Mouse (Mus musculus): ENCODE data around the gene Hras. TPM values are rescaled to one million over a fixed set of nuclear protein-coding genes. Genes with fewer than 3 reads are reported as not detected.

Hras gene
- total RNA-seq, 2 experiments from 2014 or later, result 204 to 208 TPM

GRCm38 (mm10) chr7:141188733-141189132 lies 5.1 kb downstream of the Hras start:
- no peak for DNase-seq (ENCODE audit: low spot score in 2 of 2)

GRCm38 (mm10) chr7:141188194-141188593 lies 5.6 kb downstream of the Hras start:
- no peak for DNase-seq (ENCODE audit: low spot score in 2 of 2)

GRCm38 (mm10) chr7:141176173-141176572 lies 17.6 kb downstream of the Hras start:
- peak; percentile 77 to 92 for DNase-seq (ENCODE audit: low spot score in 2 of 2)

- no peak for DNase-seq (ENCODE audit: low spot score in 2 of 2)
Measured at GRCm38 (mm10) chr7:141175068-141175467, 18.7 kb downstream of the Hras start.

GRCm38 (mm10) chr7:141173323-141173850 lies 20.4 kb downstream of the Hras start:
- DNase-seq (ENCODE audit: low spot score in 2 of 2), result no peak

GRCm38 (mm10) chr7:141172116-141173006 lies 21.4 kb downstream of the Hras start, which contains the start of gene Rnh1:
Rnh1 (minus strand) TSS chr7:141172857.
- DNase-seq (ENCODE audit: low spot score in 2 of 2), result peak; percentile 94 to 95

- DNase-seq (ENCODE audit: low spot score in 2 of 2), result no peak
Measured at GRCm38 (mm10) chr7:141169866-141170265, 23.9 kb downstream of the Hras start.

- DNase-seq (ENCODE audit: low spot score in 2 of 2), result peak in 1 of 2 experiments; percentile 43
Measured at GRCm38 (mm10) chr7:141169300-141169699, 24.5 kb downstream of the Hras start.

GRCm38 (mm10) chr7:141168518-141168953 lies 25.3 kb downstream of the Hras start:
- peak in 1 of 2 experiments; percentile 31 for DNase-seq (ENCODE audit: low spot score in 2 of 2)

- no peak for DNase-seq (ENCODE audit: low spot score in 2 of 2)
Measured at GRCm38 (mm10) chr7:141167901-141168517, 25.8 kb downstream of the Hras start.

- DNase-seq (ENCODE audit: low spot score in 2 of 2), result no peak
Measured at GRCm38 (mm10) chr7:141164850-141165249, 29.0 kb downstream of the Hras start.

GRCm38 (mm10) chr7:141164397-141164796 lies 29.4 kb downstream of the Hras start:
- no peak for DNase-seq (ENCODE audit: low spot score in 2 of 2)

- no peak for DNase-seq (ENCODE audit: low spot score in 2 of 2)
Measured at GRCm38 (mm10) chr7:141155362-141155761, 38.4 kb downstream of the Hras start.

GRCm38 (mm10) chr7:141148639-141149038 lies 45.2 kb downstream of the Hras start:
- no peak for DNase-seq (ENCODE audit: low spot score in 2 of 2)

GRCm38 (mm10) chr7:141147044-141147443 lies 46.8 kb downstream of the Hras start:
- no peak for DNase-seq (ENCODE audit: low spot score in 2 of 2)

GRCm38 (mm10) chr7:141146043-141146595 lies 47.7 kb downstream of the Hras start:
- no peak for DNase-seq (ENCODE audit: low spot score in 2 of 2)

- no peak for DNase-seq (ENCODE audit: low spot score in 2 of 2)
Measured at GRCm38 (mm10) chr7:141145403-141145802, 48.4 kb downstream of the Hras start.

GRCm38 (mm10) chr7:141144650-141145049 lies 49.2 kb downstream of the Hras start:
- DNase-seq (ENCODE audit: low spot score in 2 of 2), result no peak

GRCm38 (mm10) chr7:141143861-141144260 lies 49.9 kb downstream of the Hras start:
- DNase-seq (ENCODE audit: low spot score in 2 of 2), result no peak

GRCm38 (mm10) chr7:141143112-141143511 lies 50.7 kb downstream of the Hras start:
- no peak for DNase-seq (ENCODE audit: low spot score in 2 of 2)

- no peak for DNase-seq (ENCODE audit: low spot score in 2 of 2)
Measured at GRCm38 (mm10) chr7:141141326-141141725, 52.5 kb downstream of the Hras start.
